Mouse (Mus musculus) kidney, adult 2 months (tissue): Measurements from ENCODE around the gene BC030867.

Source experiments
- CTCF ChIP-seq: fragments of 200-500 bp; conservative IDR thresholded peaks from 2 replicates; pipeline ENCODE4 v1.5.1; 2011; ENCODE audit warnings: low read depth, mild to moderate bottlenecking, control low read depth, low read length, moderate library complexity, mixed read lengths; ENCODE audit not compliant: insufficient read depth, insufficient read length
- POLR2A ChIP-seq: fragments of 200-500 bp; IDR thresholded peaks from one replicate; pipeline ENCODE4 v1.6.1; 2011; ENCODE audit warnings: low read depth, low read length, control low read depth

GRCm38 (mm10) chr11:102265816-102266215 is 17.1 kb downstream of the BC030867 start:
- TF ChIP-seq POLR2A (no peak), CTCF (no peak)
